9 mouse cellular contexts compared by ENCODE assay signal in genomic region chr9:55545556-55546175, GRCm38 (mm10). TPM values are rescaled to one million over a fixed set of nuclear protein-coding genes. Genes with fewer than 3 reads are reported as not detected.
DNase-seq lines count a peak whose midpoint lies in the region; ATAC-seq and TF ChIP-seq lines count a peak whose summit lies in the region.
"Had no signal": no experiment of that assay in that cellular context is flagged by ENCODE, and none has a peak within 500 bp of the region (broad histone marks: within the 10 kb centered on the region; RNA-seq: fewer than 3 reads in every experiment).

No protein-coding gene starts in this region.

- peaks cover 81% of the 10 kb centered on the region for H3K27me3 ChIP-seq in heart, embryonic 12.5 days (replicated peaks)
- peaks cover 54% of the 10 kb centered on the region for H3K27me3 ChIP-seq in neural tube, embryonic 14.5 days (ENCODE audit: control insufficient read depth, insufficient read depth, low read length)

- no peaks in the 10 kb centered on the region for H3K36me3 ChIP-seq in ES-E14 (ENCODE audit: control insufficient read depth, insufficient read depth, low read length, poor library complexity, severe bottlenecking)
- H3K36me3 ChIP-seq in heart, embryonic 12.5 days: no peaks in the 10 kb centered on the region
- no peaks in the 10 kb centered on the region for H3K36me3 ChIP-seq in neural tube, embryonic 14.5 days (ENCODE audit: control insufficient read depth, insufficient read depth, low read length)

- peak overlapping the region; percentile 21 to 61; a peak in 2 of 4 replicates for H3K4me3 ChIP-seq in ES-E14 (ENCODE audit: insufficient read depth in 1 of 2, low read depth in 1 of 2, low read length in 2 of 2, poor library complexity in 1 of 2, severe bottlenecking in 1 of 2)
- peak overlapping the region; percentile 34 for H3K4me3 ChIP-seq in heart, embryonic 12.5 days
- H3K4me3 ChIP-seq in neural tube, embryonic 14.5 days (ENCODE audit: low read depth, low read length): peak overlapping the region; percentile 16

- H3K27ac ChIP-seq in ES-E14 (ENCODE audit: insufficient read depth, low read depth, low read length, poor library complexity, severe bottlenecking): no peak overlapping the region
- no peak overlapping the region for H3K27ac ChIP-seq in heart, embryonic 12.5 days (ENCODE audit: poor library complexity, severe bottlenecking)
- no peak overlapping the region for H3K27ac ChIP-seq in neural tube, embryonic 14.5 days (ENCODE audit: low read depth, low read length)

- H3K9ac ChIP-seq in ES-E14 (ENCODE audit: insufficient read depth, low read depth, low read length, poor library complexity, severe bottlenecking): no peak overlapping the region
- no peak overlapping the region; the same call in 1 of the 2 replicates for H3K9ac ChIP-seq in heart, embryonic 12.5 days
- no peak overlapping the region for H3K9ac ChIP-seq in neural tube, embryonic 14.5 days (replicated peaks; ENCODE audit: low read depth, low read length)

- in situ Hi-C loops in ES-E14 (cut with MboI; ENCODE audit: low sequenced_read_pairs in 2 of 2, unreplicated experiment in 2 of 2): no loop called here

- peak; percentile 9 for DNase-seq in embryo, embryonic 10 days (ENCODE audit: low spot score)
- DNase-seq in embryo, embryonic 9.5 days (ENCODE audit: extremely low spot score): no peak
- DNase-seq in ES-E14 (ENCODE audit: low read depth, low spot score): no peak
- peak; percentile 12 for DNase-seq in kidney, postnatal 14 days
- no peak for DNase-seq in gastrocnemius, postnatal 14 days
- no peak for DNase-seq in left cerebral cortex, adult 11 months (ENCODE audit: low spot score)

- peaks cover 0 to 12% of the 10 kb centered on the region in 2 experiments; a peak in 1 of 4 replicates for H3K4me1 ChIP-seq in ES-E14 (ENCODE audit: control insufficient read depth in 2 of 2, insufficient read depth in 2 of 2, low read length in 2 of 2, poor library complexity in 1 of 2)
- peaks cover 40% of the 10 kb centered on the region for H3K4me1 ChIP-seq in heart, embryonic 12.5 days (replicated peaks)
- peaks cover 10% of the 10 kb centered on the region for H3K4me1 ChIP-seq in neural tube, embryonic 14.5 days (ENCODE audit: control insufficient read depth, insufficient read depth, low read length)

- H3K9me3 ChIP-seq in ES-E14 (ENCODE audit: control insufficient read depth, insufficient read depth, low read depth, low read length): no peaks in the 10 kb centered on the region
- no peaks in the 10 kb centered on the region; the same call in 1 of the 2 replicates for H3K9me3 ChIP-seq in heart, embryonic 12.5 days (replicated peaks)
- H3K9me3 ChIP-seq in neural tube, embryonic 14.5 days (ENCODE audit: control insufficient read depth, low read length): no peaks in the 10 kb centered on the region

- intact Hi-C loops in gastrocnemius, postnatal 14 days (cut with DNase I; ENCODE audit: low total_unique reads): no loop called here

- 6% methylated on average over 41 of the region's 41 CpGs for WGBS in heart, embryonic 12.5 days
- 4% methylated on average over 41 of the region's 41 CpGs for WGBS in neural tube, embryonic 14.5 days

- peak overlapping the region; percentile 64 for H3K4me2 ChIP-seq in heart, embryonic 12.5 days
- H3K4me2 ChIP-seq in neural tube, embryonic 14.5 days (ENCODE audit: low read depth, low read length): peak overlapping the region; percentile 29; the same call in 1 of the 2 replicates

- ATAC-seq in heart, embryonic 12.5 days (ENCODE audit: insufficient number of reproducible peaks, low FRiP score): no peak
- no peak for ATAC-seq in neural tube, embryonic 14.5 days (ENCODE audit: low read depth)

TF ChIP-seq in ES-E14, 5 proteins besides CTCF, POLR2A, EP300 and RAD21:
- TF ChIP-seq CHD2 (IDR thresholded peaks at IDR 0.05; ENCODE audit: low read depth, low read length): no peak
- TF ChIP-seq MAFK (IDR thresholded peaks at IDR 0.05; ENCODE audit: insufficient read depth, low read depth, low read length): no peak
- TF ChIP-seq ZNF384 (IDR thresholded peaks at IDR 0.05; ENCODE audit: low read depth, low read length): 0 out of 2 replicates have a peak, but pooled peaks have one; percentile 17

RNA-seq across cellular contexts. Expression of gene Isl2, which starts 7.2 kb away (rescaled TPM):
- 0.16 and 0.45 TPM in 2 replicates for total RNA-seq in ES-E14 (2012; rRNA removed)
- 0.59 and 1.0 TPM in 2 replicates for polyA plus RNA-seq in heart, embryonic 12.5 days (2016; fragmentation: Nextera tagmentation; extraction: Ambion mirVana)
- polyA plus RNA-seq in neural tube, embryonic 14.5 days (2014; fragmentation: Nextera tagmentation; extraction: Ambion mirVana): 4.2 and 31.9 TPM in 2 replicates
- not detected for total RNA-seq in gastrocnemius, postnatal 14 days (2021)
- total RNA-seq: left cerebral cortex, adult 8-10 months had no signal

RNA-seq across cellular contexts. Expression of gene Etfa, which starts 33.6 kb away (rescaled TPM):
- 20.0 and 34.0 TPM in 2 replicates for total RNA-seq in ES-E14 (2012; rRNA removed)
- 318 and 327 TPM in 2 replicates for polyA plus RNA-seq in heart, embryonic 12.5 days (2016; fragmentation: Nextera tagmentation; extraction: Ambion mirVana)
- polyA plus RNA-seq in neural tube, embryonic 14.5 days (2014; fragmentation: Nextera tagmentation; extraction: Ambion mirVana): 83.7 and 103 TPM in 2 replicates
- 100 to 1,000 TPM; 229 to 279 TPM for total RNA-seq in gastrocnemius, postnatal 14 days (2021)

Comparison
In these comparisons a context has a peak if more than half of its experiments do, and no peak if none do; other contexts are left out.
1. DNase-seq: peak in embryo, embryonic 10 days (single experiment) and kidney, postnatal 14 days (single experiment); none in embryo, embryonic 9.5 days (single experiment), ES-E14 (single experiment), gastrocnemius, postnatal 14 days (single experiment) and left cerebral cortex, adult 11 months (single experiment).
2. Peak in every context shown above with its lines, with median percentiles within 50 percentile points of each other: H3K4me3 ChIP-seq.